Mouse (Mus musculus) adrenal gland, postnatal 14 days (tissue): ENCODE results near the gene Acot5. TPM values are rescaled to one million over a fixed set of nuclear protein-coding genes. Genes with fewer than 3 reads are reported as not detected.
"Not testable (repeated sequence)": the region's sequence is repeated elsewhere in the genome, so short reads cannot be mapped to it uniquely, and the experiment has no call there.

Experiments
- DNase-seq: peaks from one replicate; pipeline ENCODE4 v3.0.0; 2021; ENCODE audit warnings: mixed read lengths
- total RNA-seq: library from RNA; stranded (reverse); gene quantifications from 2 replicates; pipeline ENCODE4 v1.2.3, GENCODE M21; 2021

Acot5 gene
- total RNA-seq, 1 experiment from 2014 or later, result 0.56 TPM

GRCm38 (mm10) chr12:84062336-84062735 lies 6.8 kb upstream of the Acot5 start:
- DNase-seq, result no peak

- peak; percentile 45 for DNase-seq
Observed at GRCm38 (mm10) chr12:84063228-84063627, 5.9 kb upstream of the Acot5 start.

GRCm38 (mm10) chr12:84063833-84064232 lies 5.3 kb upstream of the Acot5 start:
- no peak for DNase-seq

GRCm38 (mm10) chr12:84064621-84065020 lies 4.5 kb upstream of the Acot5 start:
- no peak for DNase-seq

GRCm38 (mm10) chr12:84067752-84068151 lies 1.4 kb upstream of the Acot5 start:
- no peak for DNase-seq

GRCm38 (mm10) chr12:84068296-84068695 lies 829 bp upstream of the Acot5 start:
- no peak for DNase-seq

- peak; percentile 74 for DNase-seq
Observed at GRCm38 (mm10) chr12:84069582-84069981, 457 bp downstream of the Acot5 start.

- DNase-seq, result no peak
Observed at GRCm38 (mm10) chr12:84071696-84072095, 2.6 kb downstream of the Acot5 start.

- no peak for DNase-seq
Observed at GRCm38 (mm10) chr12:84077371-84077990, 8.4 kb downstream of the Acot5 start.

GRCm38 (mm10) chr12:84083842-84084241 lies 14.7 kb downstream of the Acot5 start:
- DNase-seq, result no peak

GRCm38 (mm10) chr12:84084581-84084980 lies 15.5 kb downstream of the Acot5 start:
- no peak for DNase-seq

- DNase-seq, result not testable (repeated sequence)
Observed at GRCm38 (mm10) chr12:84094666-84095065, 25.5 kb downstream of the Acot5 start.

- no peak for DNase-seq
Observed at GRCm38 (mm10) chr12:84099605-84100004, 30.5 kb downstream of the Acot5 start.

- peak; percentile 28 for DNase-seq
Observed at GRCm38 (mm10) chr12:84100071-84100470, 30.9 kb downstream of the Acot5 start.

- DNase-seq, result peak; percentile 61
Observed at GRCm38 (mm10) chr12:84100604-84101492, 31.7 kb downstream of the Acot5 start, which contains the start of gene Acot6. Acot6 (plus strand) TSS chr12:84100654.

- DNase-seq, result no peak
Observed at GRCm38 (mm10) chr12:84101493-84101845, 32.3 kb downstream of the Acot5 start.

- DNase-seq, result no peak
Observed at GRCm38 (mm10) chr12:84107012-84107411, 37.9 kb downstream of the Acot5 start.

- no peak for DNase-seq
Observed at GRCm38 (mm10) chr12:84107692-84108091, 38.6 kb downstream of the Acot5 start.

GRCm38 (mm10) chr12:84109924-84110323 lies 40.8 kb downstream of the Acot5 start:
- no peak for DNase-seq

GRCm38 (mm10) chr12:84110814-84111213 lies 41.7 kb downstream of the Acot5 start:
- no peak for DNase-seq

GRCm38 (mm10) chr12:84113676-84114075 lies 44.6 kb downstream of the Acot5 start:
- no peak for DNase-seq

- peak; percentile 95 for DNase-seq
Observed at GRCm38 (mm10) chr12:84114153-84114994, 45.2 kb downstream of the Acot5 start, which contains the start of gene Dnal1. Dnal1 (plus strand) TSS chr12:84114366.

GRCm38 (mm10) chr12:84119584-84119983 lies 50.5 kb downstream of the Acot5 start:
- DNase-seq, result no peak
